Comparison of ENCODE assay signal across 8 mouse cellular contexts in the genomic region with DNA sequence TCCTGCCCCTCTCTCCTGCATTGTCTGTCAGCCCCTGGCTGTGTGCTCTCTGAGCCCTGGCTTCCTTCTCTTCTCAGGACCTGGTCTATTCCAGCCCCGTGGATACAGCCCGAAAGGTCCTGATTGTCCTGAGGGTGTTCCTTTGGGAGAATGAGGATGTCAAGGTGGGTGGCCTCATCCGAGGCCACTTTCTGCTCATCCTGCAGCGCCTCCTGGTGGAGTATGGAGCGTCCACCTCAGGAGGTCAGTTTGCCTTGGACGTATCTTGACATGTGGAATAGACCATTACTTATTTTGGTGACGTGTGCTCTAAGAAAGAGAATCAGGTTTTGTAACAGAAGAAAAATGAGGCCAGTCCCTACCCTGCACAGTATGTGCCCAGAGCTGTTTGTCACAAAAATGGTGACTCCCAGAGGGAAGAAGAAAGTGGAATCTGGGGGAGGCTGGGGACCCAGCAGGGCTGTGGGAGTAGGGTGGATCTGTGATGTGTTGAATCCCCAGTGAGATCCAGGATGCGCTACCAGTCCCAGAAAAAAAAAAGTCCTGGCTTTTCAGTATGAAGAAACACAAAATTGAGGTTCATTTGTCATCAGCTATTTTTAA. TPM values are rescaled to one million over a fixed set of nuclear protein-coding genes. Genes with fewer than 3 reads are reported as not detected.
DNase-seq lines count a peak whose midpoint lies in the region; ATAC-seq lines count a peak whose summit lies in the region.

No protein-coding gene starts in this region.

- H3K4me3 ChIP-seq in heart, embryonic 11.5 days (ENCODE audit: low read depth, low read length), result no peak overlapping the region

- intact Hi-C loops in heart, postnatal 10 days (cut with DNase I), result loop anchor here (2.0 kb wide), 1 partner anchor 42 kb away; no protein-coding TSS in a partner anchor

- H3K36me3 ChIP-seq in heart, embryonic 11.5 days (ENCODE audit: control insufficient read depth, insufficient read depth, low read length), result no peaks in the 10 kb centered on the region

- H3K9ac ChIP-seq in heart, embryonic 11.5 days (ENCODE audit: low read depth, low read length), result no peak overlapping the region

- peak; percentile 21 to 67 for DNase-seq in heart, postnatal 10 days
- DNase-seq in urinary bladder, postnatal 25 days (ENCODE audit: low spot score), result peak; percentile 62
- no peak for DNase-seq in urinary bladder, postnatal 10 days (ENCODE audit: low spot score)
- DNase-seq in cerebellum, adult 18-20 months, result peak; percentile 78 to 82
- peak; percentile 46 to 72 for DNase-seq in kidney, postnatal 25 days
- peak; percentile 7 for DNase-seq in lung, postnatal 25 days (ENCODE audit: low spot score)
- peak; percentile 25 to 74 for DNase-seq in urinary bladder, postnatal 4 days (ENCODE audit: low spot score in 2 of 2)

- no peak overlapping the region for H3K4me2 ChIP-seq in heart, embryonic 11.5 days

- no peaks in the 10 kb centered on the region for H3K27me3 ChIP-seq in heart, embryonic 11.5 days (ENCODE audit: control insufficient read depth, insufficient read depth, low read length)

- H3K4me1 ChIP-seq in heart, embryonic 11.5 days (ENCODE audit: control insufficient read depth, insufficient read depth, low read length), result no peaks in the 10 kb centered on the region

- ATAC-seq in heart, embryonic 11.5 days (replicated peaks; ENCODE audit: insufficient number of reproducible peaks, low FRiP score, low TSS enrichment), result no peak

- 20% methylated on average over 8 of the region's 8 CpGs for WGBS in heart, embryonic 11.5 days (ENCODE audit: insufficient replicate concordance)

- no peaks in the 10 kb centered on the region for H3K9me3 ChIP-seq in heart, embryonic 11.5 days (replicated peaks; ENCODE audit: control insufficient read depth, low read length)

- no peak overlapping the region for H3K27ac ChIP-seq in heart, embryonic 11.5 days (ENCODE audit: low read depth, low read length)

RNA-seq across cellular contexts. Expression of a gene that starts 20.7 kb away (rescaled TPM):
- total RNA-seq in heart, postnatal 10 days (2021), result 1 to 10 TPM; 5.1 to 5.5 TPM
- polyA plus RNA-seq in heart, embryonic 11.5 days (2014; fragmentation: Nextera tagmentation; extraction: Ambion mirVana), result 9.5 and 9.6 TPM in 2 replicates

RNA-seq across cellular contexts. Expression of a gene that starts 37.3 kb away (rescaled TPM):
- not detected for total RNA-seq in heart, postnatal 10 days (2021)
- polyA plus RNA-seq in heart, embryonic 11.5 days (2014; fragmentation: Nextera tagmentation; extraction: Ambion mirVana), result not detected in 2 replicates

RNA-seq across cellular contexts. Expression of a gene that starts 39.9 kb away (rescaled TPM):
- 10 to 100 TPM; 35.1 to 38.8 TPM for total RNA-seq in heart, postnatal 10 days (2021)
- polyA plus RNA-seq in heart, embryonic 11.5 days (2014; fragmentation: Nextera tagmentation; extraction: Ambion mirVana), result 82.3 and 88.1 TPM in 2 replicates

RNA-seq across cellular contexts. Expression of a gene that starts 48.1 kb away (rescaled TPM):
- total RNA-seq in heart, postnatal 10 days (2021), result not detected
- polyA plus RNA-seq in heart, embryonic 11.5 days (2014; fragmentation: Nextera tagmentation; extraction: Ambion mirVana), result not detected in 2 replicates

RNA-seq across cellular contexts. Expression of a gene that starts 59.7 kb away (rescaled TPM):
- 10 to 100 TPM; 55.3 to 57.3 TPM for total RNA-seq in heart, postnatal 10 days (2021)
- 193 and 203 TPM in 2 replicates for polyA plus RNA-seq in heart, embryonic 11.5 days (2014; fragmentation: Nextera tagmentation; extraction: Ambion mirVana)
